Mouse (Mus musculus) urinary bladder, postnatal 14 days (tissue): ENCODE data around the gene Btd.

Source experiments
- DNase-seq: peaks from one replicate; pipeline ENCODE4 v3.0.0; 2021; ENCODE audit warnings: low spot score

The Btd gene

GRCm38 (mm10) chr14:31665566-31665940, 24.7 kb downstream of the Btd start:
- DNase-seq = no peak

GRCm38 (mm10) chr14:31666931-31667705, 26.3 kb downstream of the Btd start:
- no peak for DNase-seq

GRCm38 (mm10) chr14:31667741-31668140, 26.9 kb downstream of the Btd start:
- DNase-seq = no peak

GRCm38 (mm10) chr14:31668326-31668725, 27.5 kb downstream of the Btd start:
- DNase-seq = no peak

GRCm38 (mm10) chr14:31669161-31669611, 28.4 kb downstream of the Btd start:
- DNase-seq = peak; percentile 83

- no peak for DNase-seq
These were observed 29.0 kb downstream of the Btd start for GRCm38 (mm10) chr14:31669642-31670490.

- no peak for DNase-seq
These were observed 30.9 kb downstream of the Btd start for GRCm38 (mm10) chr14:31671635-31672320.

GRCm38 (mm10) chr14:31680656-31681055, 39.8 kb downstream of the Btd start:
- no peak for DNase-seq

GRCm38 (mm10) chr14:31681291-31681690, 40.5 kb downstream of the Btd start:
- DNase-seq = no peak

- DNase-seq = no peak
These were observed 41.2 kb downstream of the Btd start for GRCm38 (mm10) chr14:31681931-31682555.

GRCm38 (mm10) chr14:31683610-31684009, 42.8 kb downstream of the Btd start:
- no peak for DNase-seq

GRCm38 (mm10) chr14:31684343-31685040, 43.7 kb downstream of the Btd start:
- DNase-seq = no peak

- DNase-seq = no peak
These were observed 44.9 kb downstream of the Btd start for GRCm38 (mm10) chr14:31685680-31686079.

- DNase-seq = no peak
These were observed 45.4 kb downstream of the Btd start for GRCm38 (mm10) chr14:31686231-31686630.

- DNase-seq = no peak
These were observed 51.7 kb downstream of the Btd start for GRCm38 (mm10) chr14:31692536-31692935.

- DNase-seq = no peak
These were observed 55.6 kb downstream of the Btd start for GRCm38 (mm10) chr14:31696206-31696984.

GRCm38 (mm10) chr14:31696985-31697303, 56.1 kb downstream of the Btd start:
- no peak for DNase-seq

GRCm38 (mm10) chr14:31697346-31697745, 56.5 kb downstream of the Btd start:
- DNase-seq = no peak

GRCm38 (mm10) chr14:31697755-31698154, 56.9 kb downstream of the Btd start:
- DNase-seq = no peak

- DNase-seq = no peak
These were observed 59.5 kb downstream of the Btd start for GRCm38 (mm10) chr14:31700376-31700775.

GRCm38 (mm10) chr14:31709343-31709742, 68.5 kb downstream of the Btd start:
- no peak for DNase-seq
